Mouse (Mus musculus) stomach, embryonic 14.5 days (tissue): ENCODE results near the gene Ppfibp1. TPM values are rescaled to one million over a fixed set of nuclear protein-coding genes. Genes with fewer than 3 reads are reported as not detected.
A peak's percentile ranks its signal among the peaks of the same experiment; 100 is the strongest.

Experiments
- ATAC-seq: fragments of 200-750 bp; cut with Nextera tagmentation; 2 replicates; pipeline ENCODE4 v1.8.0; 2017; ENCODE audit warnings: low read depth, moderate TSS enrichment; ENCODE audit not compliant: insufficient number of reproducible peaks, insufficient read depth, low FRiP score
- H3K27ac ChIP-seq: fragments of 300-500 bp; sonication (generic); 2 replicates; pipeline ENCODE4 v1.5.1; 2014; ENCODE audit warnings: mild to moderate bottlenecking, low read length, moderate library complexity, mixed read lengths
- H3K27me3 ChIP-seq: fragments of 300-500 bp; sonication (generic); 2 replicates; pipeline ENCODE4 v1.6.1; 2014; ENCODE audit warnings: low read length, control low read depth, mixed read lengths; ENCODE audit not compliant: control insufficient read depth, insufficient read depth
- H3K36me3 ChIP-seq: fragments of 300-500 bp; sonication (generic); 2 replicates; pipeline ENCODE4 v1.6.1; 2014; ENCODE audit warnings: mild to moderate bottlenecking, control low read depth, low read length, moderate library complexity, mixed read lengths; ENCODE audit not compliant: control insufficient read depth, insufficient read depth
- H3K4me1 ChIP-seq: fragments of 300-500 bp; sonication (generic); 2 replicates; pipeline ENCODE4 v1.6.1; 2014; ENCODE audit warnings: low read length, control low read depth, mixed read lengths; ENCODE audit not compliant: control insufficient read depth, insufficient read depth
- H3K4me2 ChIP-seq: fragments of 300-500 bp; sonication (generic); replicated peaks from 2 replicates; pipeline ENCODE4 v1.6.1; 2014; ENCODE audit warnings: low read depth, low read length, control low read depth
- H3K4me3 ChIP-seq: fragments of 300-500 bp; sonication (generic); 2 replicates; pipeline ENCODE4 v1.5.1; 2014; ENCODE audit warnings: low read depth, low read length, control low read depth
- H3K9ac ChIP-seq: fragments of 300-500 bp; sonication (generic); replicated peaks from 2 replicates; pipeline ENCODE4 v1.6.1; 2014; ENCODE audit warnings: low read depth, mild to moderate bottlenecking, control low read depth, low read length, moderate library complexity, mixed read lengths
- H3K9me3 ChIP-seq: fragments of 300-500 bp; sonication (generic); 2 replicates; pipeline ENCODE4 v1.6.1; 2016; ENCODE audit warnings: low read depth, low read length, control low read depth; ENCODE audit not compliant: control insufficient read depth
- WGBS: fragments of 180-500 bp; shearing (Covaris S2); extraction: QIAGEN DNeasy Blood & Tissue Kit; methylation state at CpG from one replicate; pipeline ENCODE4 v1.1.7; 2014; 5-methylcytosine and 5-hydroxymethylcytosine counted together
- polyA plus RNA-seq: library from polyadenylated mRNA; unstranded; fragments of >200 nt; fragmentation: Nextera tagmentation; extraction: Ambion mirVana; gene quantifications from 2 replicates; pipeline ENCODE4 v1.2.1, GENCODE M21; 2014

The Ppfibp1 gene
- polyA plus RNA-seq, 1 experiment from 2014 or later: 41.9 TPM

- no peak overlapping the region for H3K9ac ChIP-seq
- H3K4me3 ChIP-seq: no peak overlapping the region
- ATAC-seq: no peak
- H3K27ac ChIP-seq: no peak overlapping the region
- no peaks in the 10 kb centered on the region for H3K27me3 ChIP-seq
- peaks cover 17% of the 10 kb centered on the region for H3K36me3 ChIP-seq
- no peaks in the 10 kb centered on the region for H3K9me3 ChIP-seq
- WGBS: 84% methylated on average over 16 of the region's 16 CpGs
- no peaks in the 10 kb centered on the region for H3K4me1 ChIP-seq
- no peak overlapping the region for H3K4me2 ChIP-seq
Measured at GRCm38 (mm10) chr6:147022375-147023132, 134.3 kb downstream of the Ppfibp1 start.

- no peak for ATAC-seq
- Histone ChIP-seq H3K27me3 (no peaks in the 10 kb centered on the region), H3K9ac (no peak overlapping the region), H3K27ac (no peak overlapping the region), H3K36me3 (peaks cover 17% of the 10 kb centered on the region), H3K4me2 (no peak overlapping the region), H3K4me1 (no peaks in the 10 kb centered on the region), H3K9me3 (no peaks in the 10 kb centered on the region), H3K4me3 (no peak overlapping the region)
- WGBS: 84% methylated on average over 2 of the region's 2 CpGs
Measured at GRCm38 (mm10) chr6:147023133-147023395, 134.8 kb downstream of the Ppfibp1 start.

DNA sequence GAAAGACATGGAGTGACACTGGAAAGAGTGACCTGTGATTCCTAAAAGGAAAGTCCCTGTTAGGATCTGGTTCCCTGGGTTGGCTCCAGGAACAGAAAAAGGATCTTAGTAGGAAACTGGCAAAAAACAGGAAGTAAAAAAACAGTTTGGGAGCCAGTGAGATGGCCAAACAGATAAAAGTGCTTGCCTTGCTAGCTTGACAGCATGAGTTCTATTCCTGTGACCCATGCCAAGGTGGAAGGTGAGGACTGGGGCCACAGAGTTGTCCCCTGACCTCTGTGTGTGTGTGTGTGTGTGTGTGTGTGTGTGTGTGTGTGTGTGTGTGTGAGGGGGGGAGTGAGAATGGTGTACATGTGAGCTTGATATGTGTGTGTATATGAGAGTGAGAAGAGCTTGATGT, 135.3 kb downstream of the Ppfibp1 start:
- no peaks in the 10 kb centered on the region for H3K4me1 ChIP-seq
- ATAC-seq: no peak
- no peak overlapping the region for H3K9ac ChIP-seq
- H3K4me2 ChIP-seq: no peak overlapping the region
- H3K36me3 ChIP-seq: peaks cover 17% of the 10 kb centered on the region
- H3K27me3 ChIP-seq: no peaks in the 10 kb centered on the region
- no peak overlapping the region for H3K27ac ChIP-seq
- no peak overlapping the region for H3K4me3 ChIP-seq
- no peaks in the 10 kb centered on the region for H3K9me3 ChIP-seq

DNA sequence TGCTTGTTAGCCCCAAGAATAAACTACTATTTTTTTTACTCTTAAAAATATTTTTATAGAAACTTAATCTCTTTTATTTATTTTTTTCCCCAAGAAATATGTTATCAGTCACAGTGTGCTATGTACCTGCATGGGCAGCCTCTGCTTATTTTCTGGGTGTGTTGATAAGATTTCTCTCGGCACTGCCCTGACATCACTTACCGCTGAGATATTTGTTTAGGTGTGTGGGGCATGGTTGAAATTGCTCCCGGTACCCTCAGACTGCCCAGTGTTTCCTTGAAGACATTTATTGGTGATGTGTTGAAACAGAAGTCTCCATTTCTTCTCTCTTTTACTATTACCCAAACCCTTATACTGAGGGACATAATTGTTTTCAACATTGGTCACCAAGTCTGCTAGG, 136.5 kb downstream of the Ppfibp1 start:
- no peak overlapping the region for H3K9ac ChIP-seq
- no peak overlapping the region for H3K4me3 ChIP-seq
- H3K4me2 ChIP-seq: no peak overlapping the region
- ATAC-seq: peak; percentile 67; the same call in 1 of the 2 replicates
- H3K4me1 ChIP-seq: no peaks in the 10 kb centered on the region
- no peaks in the 10 kb centered on the region for H3K27me3 ChIP-seq
- no peak overlapping the region for H3K27ac ChIP-seq
- 59% methylated on average over 3 of the region's 3 CpGs for WGBS
- no peaks in the 10 kb centered on the region for H3K9me3 ChIP-seq
- peaks cover 21% of the 10 kb centered on the region for H3K36me3 ChIP-seq

- Histone ChIP-seq H3K9me3 (no peaks in the 10 kb centered on the region), H3K36me3 (peaks cover 26% of the 10 kb centered on the region)
- 92% methylated on average over 2 of the region's 2 CpGs for WGBS
Measured at GRCm38 (mm10) chr6:147028396-147028795, 140.1 kb downstream of the Ppfibp1 start.

DNA sequence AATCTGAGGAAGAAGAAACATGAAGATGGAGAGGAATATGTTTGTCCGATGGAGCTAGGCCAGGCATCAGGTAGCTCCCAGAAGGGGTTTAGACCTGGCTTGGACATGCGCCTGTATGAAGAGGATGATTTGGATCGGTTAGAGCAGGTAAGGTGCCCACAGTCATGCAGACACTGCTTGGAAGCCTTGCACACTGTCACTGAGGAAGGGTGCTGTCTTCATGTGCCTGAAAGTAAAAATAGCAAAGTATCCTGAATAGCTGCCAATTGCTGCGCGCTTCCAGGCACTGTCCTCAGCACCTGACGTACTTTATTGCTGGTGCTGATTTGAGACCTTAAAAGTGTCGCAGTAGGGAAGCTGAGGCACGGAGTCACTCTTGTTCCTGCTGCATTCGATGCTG, 141.3 kb downstream of the Ppfibp1 start:
- ATAC-seq: no peak

More at GRCm38 (mm10) chr6:147028396-147028795, 140.1 kb downstream of the Ppfibp1 start:
- H3K9ac ChIP-seq: no peak overlapping the region
- H3K4me1 ChIP-seq: no peaks in the 10 kb centered on the region
- ATAC-seq: no peak
- H3K4me3 ChIP-seq: no peak overlapping the region
- no peaks in the 10 kb centered on the region for H3K27me3 ChIP-seq
- H3K4me2 ChIP-seq: no peak overlapping the region
- no peak overlapping the region for H3K27ac ChIP-seq

DNA sequence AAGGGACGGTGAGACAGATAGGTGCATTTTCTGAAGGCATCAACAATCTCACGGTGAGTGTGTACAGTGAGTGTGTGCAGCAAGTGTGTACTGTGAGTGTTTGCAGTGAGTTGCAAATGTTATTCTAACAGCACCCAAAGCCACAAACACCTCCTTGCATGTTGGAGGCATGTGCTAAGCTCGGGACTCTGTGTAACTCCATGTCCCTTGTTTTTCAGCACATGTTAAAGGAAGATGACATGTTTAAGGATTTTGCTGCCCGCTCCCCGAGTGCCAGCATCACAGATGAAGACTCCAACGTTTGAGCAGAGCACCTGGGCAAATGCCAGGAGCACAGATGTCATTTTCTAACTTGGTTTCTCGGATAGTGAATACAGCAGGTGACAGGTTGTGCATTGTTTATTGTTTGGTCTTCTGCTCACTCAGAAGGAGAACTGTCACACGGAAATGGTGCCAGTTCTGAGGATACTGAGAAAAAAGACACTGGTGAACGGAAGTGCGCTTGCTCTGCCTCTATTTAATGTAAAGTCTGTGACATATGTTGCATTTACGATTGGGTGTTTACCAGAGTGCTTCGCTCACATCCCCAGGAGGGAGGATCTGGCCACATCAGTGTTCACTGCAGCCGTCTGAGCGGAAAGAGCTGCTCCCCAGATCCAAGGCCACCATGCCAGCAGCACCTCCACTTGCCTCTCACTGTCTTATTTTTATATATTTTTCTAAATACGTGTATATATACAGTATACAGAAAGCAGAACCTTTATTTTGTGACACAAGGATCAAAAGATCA, 142.0 kb downstream of the Ppfibp1 start:
- 90% methylated on average over 15 of the region's 15 CpGs for WGBS
- no peak for ATAC-seq

More for the DNA sequence above, 141.3 kb downstream of the Ppfibp1 start:
- H3K9me3 ChIP-seq: no peaks in the 10 kb centered on the region
- no peak overlapping the region for H3K4me3 ChIP-seq
- H3K27me3 ChIP-seq: no peaks in the 10 kb centered on the region
- no peaks in the 10 kb centered on the region for H3K4me1 ChIP-seq
- no peak overlapping the region for H3K9ac ChIP-seq
- H3K36me3 ChIP-seq: peaks cover 26% of the 10 kb centered on the region
- no peak overlapping the region for H3K4me2 ChIP-seq
- H3K27ac ChIP-seq: no peak overlapping the region
- 94% methylated on average over 9 of the region's 9 CpGs for WGBS

DNA sequence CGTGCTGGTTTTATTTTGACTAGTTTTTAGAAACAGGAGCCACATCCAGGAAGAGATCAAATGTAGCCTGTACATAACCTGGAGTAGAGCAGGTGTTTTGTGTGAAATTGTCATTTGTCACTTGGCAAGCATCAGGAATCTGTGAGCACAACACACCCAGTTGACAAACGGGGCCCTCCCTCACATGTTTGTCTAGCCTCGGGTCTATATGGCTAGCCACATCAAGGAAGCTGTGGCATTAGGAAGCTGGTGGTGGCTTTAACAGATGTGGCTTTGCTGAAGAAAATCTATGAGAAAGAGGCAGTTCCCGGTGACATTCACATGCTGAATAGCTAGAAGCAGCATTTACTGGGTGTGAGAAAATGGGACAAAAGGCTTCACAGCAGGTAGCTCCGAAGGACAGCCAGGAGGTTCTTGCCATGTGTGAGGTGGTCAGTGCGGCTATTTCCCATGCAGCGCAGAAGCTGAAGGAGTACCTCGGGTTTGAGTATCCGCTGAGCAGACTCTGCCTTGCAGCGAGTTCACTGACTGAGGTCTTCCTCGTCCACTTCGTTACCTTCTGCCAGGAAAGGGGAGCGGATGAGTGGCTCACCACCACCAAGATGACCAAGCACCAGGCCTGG, 144.1 kb downstream of the Ppfibp1 start, which contains the start of gene Rep15:
Gene Rep15 (plus strand): TSS at position 282 of the 623 bp plus-strand sequence.
- H3K27ac ChIP-seq: no peak within 1 kb of the TSS
- WGBS: 41% methylated on average over 13 of the region's 13 CpGs
- H3K4me3 ChIP-seq: no peak within 1 kb of the TSS
- H3K36me3 ChIP-seq: peaks cover 9% of the 10 kb centered on the region; the same call in 1 of the 2 replicates
- H3K4me1 ChIP-seq: no peaks in the 10 kb centered on the region
- H3K9ac ChIP-seq: no peak within 1 kb of the TSS
- no peak within 1 kb of the TSS for H3K4me2 ChIP-seq
- H3K9me3 ChIP-seq: no peaks in the 10 kb centered on the region
- no peaks in the 10 kb centered on the region for H3K27me3 ChIP-seq
- no peak for ATAC-seq

More for the DNA sequence above, 142.0 kb downstream of the Ppfibp1 start:
- Histone ChIP-seq H3K9ac (no peak overlapping the region), H3K4me2 (no peak overlapping the region), H3K27me3 (no peaks in the 10 kb centered on the region), H3K36me3 (peaks cover 26% of the 10 kb centered on the region), H3K27ac (no peak overlapping the region), H3K9me3 (no peaks in the 10 kb centered on the region), H3K4me1 (no peaks in the 10 kb centered on the region), H3K4me3 (no peak overlapping the region)
